Mouse (Mus musculus) olfactory bulb, adult 2 months (tissue): Measurements from ENCODE around the gene Coro1c.

ENCODE experiments used
- CTCF ChIP-seq: fragments of 200-500 bp; IDR thresholded peaks from 2 replicates; pipeline ENCODE4 v1.5.1; 2012; ENCODE audit warnings: low read depth, mild to moderate bottlenecking, low read length, moderate library complexity; ENCODE audit not compliant: insufficient read depth
- POLR2A ChIP-seq: fragments of 200-500 bp; IDR thresholded peaks from 2 replicates; pipeline ENCODE4 v1.6.1; 2012; ENCODE audit warnings: mild to moderate bottlenecking, low read depth, low read length, moderate library complexity; ENCODE audit not compliant: insufficient read depth

DNA sequence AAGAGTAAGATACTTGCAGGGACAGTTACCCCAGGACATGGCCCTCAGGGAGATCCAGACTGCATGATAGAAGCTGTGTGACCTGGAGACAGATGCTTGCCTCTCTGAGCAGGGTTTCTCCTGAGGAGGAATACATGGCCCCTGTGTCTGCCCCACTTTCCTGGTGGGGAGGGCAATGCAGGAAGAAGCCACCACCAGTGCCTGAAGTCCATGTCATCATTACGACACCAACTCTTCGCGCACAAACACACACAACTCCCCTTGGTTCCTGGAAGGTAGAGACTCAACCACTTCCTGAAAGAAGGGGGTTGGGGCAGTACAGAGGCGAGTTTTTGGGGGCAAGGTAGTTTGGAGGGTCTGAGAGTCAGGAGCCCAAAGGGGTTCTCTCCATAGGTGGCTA lies 84.3 kb downstream of the Coro1c start:
- TF ChIP-seq CTCF (no peak), POLR2A (no peak)
